Mouse (Mus musculus): Measurements from ENCODE around the gene Gucy2d. TPM values are rescaled to one million over a fixed set of nuclear protein-coding genes. Genes with fewer than 3 reads are reported as not detected.

The Gucy2d gene
- polyA plus RNA-seq (2012; rRNA removed): 0.04 TPM in 1 of 2 replicates, not detected in the other

DNA sequence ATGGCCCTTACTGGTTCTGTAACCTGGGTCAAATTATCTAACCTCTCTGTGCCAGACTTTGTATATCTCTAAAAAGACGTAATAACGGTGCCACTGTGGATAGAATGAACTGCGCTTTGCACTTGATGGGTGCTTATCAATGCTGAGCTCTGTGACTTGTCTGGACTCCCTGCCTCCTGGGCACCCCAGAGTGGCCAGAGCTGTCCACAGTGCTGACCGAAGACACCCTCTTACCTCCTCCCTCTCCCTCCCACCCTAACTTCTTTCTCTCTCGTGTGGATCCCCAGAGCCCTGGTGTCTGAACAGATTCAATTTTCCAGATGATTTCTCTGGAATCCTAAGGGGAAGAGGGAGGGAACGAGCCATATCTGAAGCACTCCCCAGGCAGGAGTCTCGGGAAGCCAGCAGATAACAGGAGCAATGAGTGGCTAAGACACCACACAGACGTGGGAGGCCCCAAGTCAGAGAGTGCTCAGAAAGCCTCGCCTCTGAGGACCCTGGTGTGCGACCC lies at the start of gene Gucy2d:
Gene Gucy2d (plus strand): TSS at position 461 of the 511 bp plus-strand sequence.
- DNase-seq (ENCODE audit: low read depth, low spot score): no peak
- WGBS: 44% methylated on average over 10 of the region's 10 CpGs

DNA sequence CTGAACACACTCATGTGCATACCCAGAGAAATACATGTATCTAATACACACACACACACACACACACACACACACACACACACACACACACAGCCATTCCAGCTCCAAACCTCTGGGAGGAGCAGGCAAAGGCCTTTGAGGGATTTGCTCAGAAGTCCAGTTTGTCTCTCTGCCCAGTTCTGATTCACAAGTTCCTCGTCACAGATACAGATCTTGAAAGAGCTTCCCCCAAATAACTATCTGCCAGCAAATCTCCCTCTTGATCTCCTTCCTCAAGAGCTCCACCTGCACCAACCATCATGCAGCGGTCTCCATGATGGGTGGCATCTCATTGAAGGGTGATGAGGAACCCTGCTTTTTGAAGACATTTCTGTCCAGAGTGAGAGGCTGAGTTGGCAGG lies 49.7 kb upstream of the Gucy2d start:
- WGBS: 70% methylated on average over 2 of the region's 2 CpGs
- DNase-seq (ENCODE audit: low read depth, low spot score): no peak

DNA sequence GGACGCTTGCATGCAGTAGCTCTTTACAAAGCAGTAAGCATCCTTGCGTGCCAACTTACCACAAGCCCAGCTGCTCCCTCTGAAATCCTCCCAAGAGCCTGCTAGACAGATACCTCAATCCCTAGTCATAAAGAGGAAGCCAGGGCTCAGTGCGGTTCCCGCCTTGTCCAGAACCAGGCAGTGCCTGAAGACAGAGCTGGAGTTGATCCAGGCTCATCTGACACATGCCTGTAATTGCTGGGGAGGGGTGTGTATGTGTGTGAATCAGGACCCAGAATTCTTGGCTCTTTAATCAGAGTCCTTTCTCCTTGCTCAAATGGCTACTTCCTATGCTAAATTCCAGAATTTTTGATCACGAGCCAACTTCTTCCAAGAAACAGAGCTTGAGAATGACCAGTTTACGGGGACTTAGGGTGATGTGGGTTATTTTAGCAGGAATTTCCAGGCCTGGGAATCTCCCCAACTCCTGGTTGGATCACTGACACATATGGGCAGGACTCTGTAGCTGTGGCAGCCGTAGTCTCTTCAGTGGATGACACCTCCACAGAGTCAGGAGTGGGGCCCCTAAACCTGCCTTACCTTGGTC lies 48.8 kb upstream of the Gucy2d start:
- 61% methylated on average over 7 of the region's 7 CpGs for WGBS
- DNase-seq (ENCODE audit: low read depth, low spot score): no peak

DNA sequence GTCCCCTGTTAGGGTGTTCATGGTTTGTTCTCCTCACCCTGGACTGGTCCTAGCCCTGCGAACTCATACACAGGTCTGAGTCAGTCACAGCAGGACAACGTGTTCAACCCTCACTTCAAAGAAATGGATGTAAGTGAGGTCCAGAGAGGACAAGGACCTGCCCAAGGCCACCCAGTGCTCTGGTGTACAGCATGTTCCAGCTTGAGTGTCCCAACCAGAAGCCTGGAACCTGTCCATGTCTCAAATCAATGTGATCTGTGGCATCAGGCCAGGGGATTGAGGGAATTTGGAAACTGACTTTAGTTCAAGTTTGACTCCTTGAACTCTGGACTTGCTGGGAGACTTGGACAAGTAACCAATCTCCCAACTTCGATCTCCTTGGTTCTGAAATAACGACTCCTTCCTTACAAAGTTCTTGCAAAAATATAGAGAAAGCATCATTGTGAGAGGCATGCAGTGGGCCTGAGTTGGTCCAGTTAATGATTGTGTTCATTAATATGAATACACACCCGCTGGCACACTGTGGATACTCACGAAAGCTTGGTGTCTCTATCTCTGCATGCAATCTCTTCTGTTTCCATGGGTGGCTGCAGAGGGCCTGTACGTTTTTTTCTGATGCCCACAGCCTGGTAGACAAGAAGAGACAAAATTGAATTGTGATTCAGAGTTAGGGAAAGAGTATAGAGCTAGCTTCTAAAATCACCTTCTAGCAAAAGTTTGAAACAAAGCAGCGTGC lies 47.6 kb upstream of the Gucy2d start:
- DNase-seq (ENCODE audit: low read depth, low spot score): no peak
- WGBS: 90% methylated on average over 8 of the region's 8 CpGs

DNA sequence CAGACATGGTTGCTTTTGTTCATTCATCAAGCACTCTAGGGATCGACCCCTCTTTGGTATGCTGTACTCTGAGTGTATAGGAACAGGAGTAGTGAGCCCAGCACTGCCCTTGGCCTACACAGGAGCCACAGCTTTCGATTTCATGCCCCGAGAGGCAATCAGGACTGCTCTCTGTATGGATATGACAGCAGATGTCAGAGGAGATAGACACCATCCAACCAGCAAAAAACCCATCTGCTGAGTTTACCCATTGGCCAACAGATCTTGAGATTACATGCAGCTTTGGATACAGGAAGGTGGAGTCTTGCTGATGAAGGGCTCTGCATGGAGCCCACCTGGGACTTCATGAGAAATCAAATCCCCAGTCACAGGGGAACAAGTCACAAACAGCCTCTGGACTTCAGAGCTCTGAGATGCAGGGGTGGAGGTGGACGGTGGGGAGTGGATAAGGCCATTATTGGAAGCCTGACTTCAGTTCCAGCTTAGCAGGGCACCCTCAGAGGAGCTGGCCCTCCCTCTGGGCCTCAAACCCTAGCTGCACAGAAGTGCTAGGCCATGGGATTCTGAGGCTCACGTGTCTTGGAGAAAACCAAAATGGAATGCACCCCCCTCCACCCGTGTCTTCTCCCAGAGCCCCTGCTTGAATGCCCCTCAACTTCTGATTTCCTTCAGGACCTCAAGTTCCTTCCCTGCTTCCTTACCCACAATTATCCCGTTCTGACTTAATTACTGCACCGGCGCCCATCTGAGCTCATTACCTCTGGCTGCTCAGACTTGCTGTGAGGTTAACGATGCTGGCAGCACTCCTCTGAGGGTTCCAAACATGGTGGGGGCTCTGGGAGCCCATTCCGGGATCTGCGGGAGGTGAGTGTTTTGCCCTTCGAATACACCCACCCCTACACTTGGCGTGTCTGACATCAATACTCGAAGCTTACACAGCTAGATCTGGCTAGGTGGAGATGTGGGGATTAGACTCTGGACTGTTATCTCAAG lies 37.3 kb upstream of the Gucy2d start:
- no peak for DNase-seq (ENCODE audit: low read depth, low spot score)
- WGBS: 80% methylated on average over 15 of the region's 15 CpGs

DNA sequence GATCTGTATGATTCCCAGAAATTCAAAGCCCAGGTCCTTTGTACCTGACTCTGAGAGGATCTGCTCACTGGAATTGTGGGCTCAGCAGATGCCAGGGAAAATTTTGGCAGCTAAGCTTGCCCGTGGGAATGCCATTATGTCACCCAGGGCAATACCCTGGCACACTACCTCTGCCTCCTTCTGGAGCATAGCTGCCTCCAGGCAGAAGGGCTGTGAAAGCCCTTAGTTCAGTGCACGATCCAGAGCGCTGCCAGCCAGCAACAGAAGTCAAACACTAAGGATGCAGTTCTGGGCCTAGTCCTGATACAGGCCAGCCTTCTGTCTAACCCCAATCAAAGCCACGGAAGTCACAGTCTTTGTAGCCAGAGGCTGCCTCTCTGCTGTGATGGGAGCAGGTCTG lies 36.2 kb upstream of the Gucy2d start:
- DNase-seq (ENCODE audit: low read depth, low spot score): no peak

DNA sequence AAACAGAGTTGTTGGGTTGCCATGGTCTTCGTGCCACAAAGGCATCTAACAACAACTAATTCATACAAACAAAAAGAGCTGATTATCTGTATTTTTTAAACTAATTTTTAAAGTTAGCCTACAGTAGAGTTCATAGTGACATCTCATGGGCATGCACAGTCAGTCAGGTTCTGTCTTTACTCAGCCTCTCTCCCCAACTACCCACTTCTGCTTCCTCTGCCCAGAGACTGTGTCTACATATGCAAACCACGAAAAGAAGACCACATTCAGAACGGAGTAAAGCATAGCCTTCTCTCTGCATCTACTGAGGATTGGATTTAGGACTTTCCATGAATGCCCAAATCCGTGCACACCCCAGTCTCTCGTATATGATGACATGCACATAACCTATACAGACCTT lies 32.6 kb upstream of the Gucy2d start:
- DNase-seq (ENCODE audit: low read depth, low spot score): no peak
- 84% methylated on average over 5 of the region's 5 CpGs for WGBS

More for the DNA sequence above, 36.2 kb upstream of the Gucy2d start:
- WGBS: 86% methylated on average over 4 of the region's 4 CpGs

DNA sequence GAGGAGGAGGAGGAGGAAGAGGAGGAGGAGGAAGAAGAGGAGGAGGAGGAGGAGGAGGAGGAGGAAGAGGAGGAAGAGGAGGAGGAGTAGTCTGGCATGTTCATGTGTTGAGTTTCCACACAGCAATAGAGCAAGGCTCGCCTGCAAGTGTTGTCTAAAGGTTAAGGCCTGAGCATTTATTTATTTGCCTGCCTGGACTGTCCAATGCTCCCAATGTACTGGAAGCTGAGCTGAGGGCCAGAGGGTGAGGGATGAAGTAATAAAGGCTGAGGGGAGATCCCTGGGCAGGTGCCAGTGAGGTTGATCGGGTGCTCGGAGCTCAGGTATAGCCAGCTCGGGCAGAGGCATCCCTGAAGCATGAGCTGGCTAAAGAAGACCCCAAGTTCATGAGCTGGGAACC lies 27.1 kb upstream of the Gucy2d start:
- WGBS: 91% methylated on average over 4 of the region's 4 CpGs
- DNase-seq (ENCODE audit: low read depth, low spot score): no peak

DNA sequence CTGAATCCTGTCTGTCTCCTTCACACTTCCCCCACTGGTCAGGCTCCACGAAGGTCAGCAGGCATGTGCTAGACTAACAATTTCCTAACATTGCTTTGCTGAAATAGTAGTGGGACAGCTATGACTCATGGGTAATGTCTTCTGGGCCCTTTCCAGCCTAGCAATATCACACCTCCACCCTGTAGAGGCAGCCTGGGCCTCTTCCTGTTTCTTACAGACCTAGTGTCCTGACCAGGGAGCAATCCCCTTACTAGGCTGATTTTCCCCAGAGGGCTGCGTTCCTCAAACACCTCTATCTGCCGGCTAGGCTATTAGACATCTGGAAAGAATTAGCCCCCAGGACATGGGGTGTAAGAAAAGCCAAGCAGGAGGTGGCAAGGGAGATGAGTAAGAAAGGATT lies 24.7 kb upstream of the Gucy2d start:
- WGBS: 51% methylated on average over 3 of the region's 3 CpGs
- no peak for DNase-seq (ENCODE audit: low read depth, low spot score)

DNA sequence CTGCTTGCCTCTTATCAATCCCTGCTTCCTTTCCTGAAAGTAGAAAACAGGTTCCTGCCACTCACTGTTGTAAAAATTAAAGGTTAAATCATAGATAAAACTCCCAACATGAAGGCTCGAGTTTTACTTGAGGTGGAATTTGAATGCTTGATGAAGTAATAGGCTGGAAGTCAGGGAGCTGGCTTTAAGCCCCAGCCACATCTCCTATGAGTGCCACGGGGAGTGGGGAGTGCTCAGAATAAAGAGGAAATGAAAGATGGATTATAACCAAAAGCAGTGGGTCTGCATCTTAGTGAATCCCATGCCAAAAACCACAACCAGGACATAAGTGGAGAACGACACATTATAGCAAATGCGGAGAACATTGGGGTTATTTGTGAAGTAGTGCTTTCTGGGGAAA lies 24.2 kb upstream of the Gucy2d start:
- WGBS: 62% methylated on average over 4 of the region's 4 CpGs
- no peak for DNase-seq (ENCODE audit: low read depth, low spot score)

DNA sequence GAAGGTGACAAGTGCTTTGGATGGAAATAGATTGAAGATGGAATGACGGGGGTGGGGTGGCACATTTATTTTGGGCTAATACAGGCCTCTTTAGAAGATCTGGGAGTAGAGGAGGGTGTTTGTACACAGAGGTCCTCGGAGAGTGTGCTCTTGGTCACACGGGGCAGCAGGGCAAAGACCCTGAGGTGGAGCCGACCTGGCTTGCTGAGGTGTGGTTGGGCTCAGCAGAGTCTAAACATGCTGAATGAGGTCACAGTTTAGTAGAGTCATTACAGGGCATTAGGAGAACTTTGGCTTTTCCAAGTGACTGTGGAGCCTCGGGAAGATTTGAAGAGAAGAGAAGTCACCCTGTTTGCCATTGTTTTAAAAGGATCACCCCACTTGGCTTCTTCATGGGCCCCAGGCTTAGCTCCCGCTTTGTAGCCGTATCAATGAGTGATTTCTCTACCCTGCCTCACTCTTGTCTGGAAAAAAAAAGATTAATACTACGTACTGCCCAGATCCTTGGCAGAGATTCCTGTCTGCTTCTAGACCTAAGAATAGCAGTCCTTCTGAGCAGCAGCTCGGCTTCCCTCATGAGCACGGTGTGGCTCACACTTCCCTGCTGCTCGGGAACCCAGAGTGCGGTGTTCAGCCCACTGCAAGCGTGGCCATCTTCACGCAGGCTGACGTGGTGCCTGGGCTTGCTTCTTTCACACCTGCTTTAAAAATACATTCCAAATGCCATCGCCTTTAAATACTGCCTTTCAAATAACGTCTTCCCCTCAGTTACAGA lies 22.0 kb upstream of the Gucy2d start:
- DNase-seq (ENCODE audit: low read depth, low spot score): no peak
- WGBS: 69% methylated on average over 17 of the region's 17 CpGs

DNA sequence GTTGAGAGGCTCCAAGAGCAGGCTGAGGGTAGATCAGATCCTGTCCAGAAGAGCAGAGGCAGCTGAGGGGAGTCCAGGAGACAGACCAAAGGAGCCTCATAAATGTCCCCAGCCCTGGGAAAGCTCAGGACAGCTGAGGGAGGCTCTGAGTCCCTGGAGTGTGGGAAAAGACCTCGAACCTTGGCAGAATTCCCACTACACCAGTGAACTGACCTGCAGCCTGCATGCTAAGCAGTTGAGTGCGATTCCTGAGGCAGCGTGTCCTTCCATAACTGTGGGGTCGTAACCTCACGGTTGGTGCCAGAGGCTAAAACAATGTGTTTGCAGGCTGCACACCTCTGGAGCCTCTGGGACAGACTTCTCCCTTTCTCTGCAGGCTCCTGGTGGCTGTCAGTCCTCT lies 20.9 kb upstream of the Gucy2d start:
- 59% methylated on average over 5 of the region's 5 CpGs for WGBS
- DNase-seq (ENCODE audit: low read depth, low spot score): no peak

DNA sequence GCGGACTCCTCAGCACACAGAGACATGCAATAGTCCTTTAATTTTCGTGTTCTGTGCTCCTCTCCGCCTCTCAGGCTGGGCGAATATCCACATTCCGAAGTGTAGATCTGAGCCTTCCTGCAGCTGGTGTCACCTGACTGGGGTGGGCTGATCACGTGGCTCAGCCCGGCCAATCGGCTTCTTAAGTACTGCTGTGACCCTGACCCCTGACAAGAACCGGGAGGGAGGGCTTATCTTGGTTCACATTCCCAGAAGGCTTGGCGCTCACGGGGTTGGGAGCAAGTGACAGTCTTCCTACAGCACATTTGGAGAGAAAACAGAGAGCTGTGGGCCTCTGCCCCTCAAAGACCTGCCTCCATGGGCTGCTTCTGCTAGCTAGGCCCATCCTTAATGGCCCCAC lies 16.7 kb upstream of the Gucy2d start:
- 91% methylated on average over 11 of the region's 11 CpGs for WGBS
- DNase-seq (ENCODE audit: low read depth, low spot score): no peak

DNA sequence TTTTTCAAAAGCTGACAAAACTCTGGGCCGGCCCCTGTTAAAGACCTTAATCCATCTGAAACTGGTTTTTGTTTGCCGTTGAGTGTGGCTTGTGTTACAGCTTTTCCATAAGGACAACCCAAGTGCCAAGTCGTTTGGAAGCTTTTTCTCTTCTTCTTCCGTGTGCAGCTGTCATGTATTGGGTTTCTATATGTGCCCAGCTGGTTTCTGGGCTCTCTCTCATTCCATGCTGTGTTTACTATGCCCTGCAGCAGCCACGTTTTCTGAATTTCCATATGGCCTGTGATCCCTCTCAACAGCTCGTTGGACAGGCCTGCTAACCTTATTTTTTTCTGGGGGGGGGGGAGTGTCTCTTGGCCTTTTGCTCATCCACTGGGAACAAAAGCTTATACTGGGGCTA lies 15.8 kb upstream of the Gucy2d start:
- no peak for DNase-seq (ENCODE audit: low read depth, low spot score)
- 71% methylated on average over 6 of the region's 6 CpGs for WGBS

DNA sequence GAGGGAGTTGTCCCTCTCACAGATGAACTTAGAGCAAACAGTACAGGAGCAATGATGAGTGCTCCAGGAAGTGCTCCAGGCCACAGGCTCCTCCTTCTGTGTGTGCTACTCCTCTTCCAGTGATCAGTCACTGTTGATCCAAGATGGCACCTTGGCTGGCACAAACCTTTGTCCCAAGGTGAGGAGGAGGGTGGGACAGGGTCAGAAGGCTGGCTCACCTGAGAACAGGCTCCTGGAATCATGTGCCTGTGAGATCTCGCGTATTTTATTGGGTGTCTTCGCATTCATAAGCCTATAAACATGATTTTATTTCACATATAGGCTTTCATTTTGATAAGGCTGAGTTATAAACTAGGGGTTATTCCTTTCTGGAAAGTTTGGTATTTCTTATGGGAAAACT lies 14.7 kb upstream of the Gucy2d start:
- DNase-seq (ENCODE audit: low read depth, low spot score): peak; percentile 74
- 45% methylated on average over 3 of the region's 3 CpGs for WGBS

DNA sequence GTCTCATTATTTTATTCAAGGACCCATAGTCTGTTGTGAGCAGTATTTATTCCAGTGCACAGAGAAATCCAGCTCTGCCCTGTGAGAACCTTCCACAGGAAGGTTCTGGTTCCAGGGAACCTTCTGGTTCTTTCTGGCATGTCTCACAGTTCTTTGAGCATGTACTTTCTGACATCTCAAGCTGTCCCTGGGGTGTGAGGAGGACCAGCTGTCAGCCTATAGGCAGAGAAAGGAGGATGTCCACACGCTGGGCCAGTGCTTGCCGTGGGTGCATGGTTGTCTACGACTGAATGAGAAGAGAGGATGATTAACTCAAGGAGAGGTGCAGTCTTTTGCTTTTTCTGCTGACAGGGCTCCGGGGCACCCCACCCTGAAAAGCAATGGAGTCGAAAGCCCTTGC lies 13.6 kb upstream of the Gucy2d start:
- 62% methylated on average over 5 of the region's 5 CpGs for WGBS
- DNase-seq (ENCODE audit: low read depth, low spot score): no peak

DNA sequence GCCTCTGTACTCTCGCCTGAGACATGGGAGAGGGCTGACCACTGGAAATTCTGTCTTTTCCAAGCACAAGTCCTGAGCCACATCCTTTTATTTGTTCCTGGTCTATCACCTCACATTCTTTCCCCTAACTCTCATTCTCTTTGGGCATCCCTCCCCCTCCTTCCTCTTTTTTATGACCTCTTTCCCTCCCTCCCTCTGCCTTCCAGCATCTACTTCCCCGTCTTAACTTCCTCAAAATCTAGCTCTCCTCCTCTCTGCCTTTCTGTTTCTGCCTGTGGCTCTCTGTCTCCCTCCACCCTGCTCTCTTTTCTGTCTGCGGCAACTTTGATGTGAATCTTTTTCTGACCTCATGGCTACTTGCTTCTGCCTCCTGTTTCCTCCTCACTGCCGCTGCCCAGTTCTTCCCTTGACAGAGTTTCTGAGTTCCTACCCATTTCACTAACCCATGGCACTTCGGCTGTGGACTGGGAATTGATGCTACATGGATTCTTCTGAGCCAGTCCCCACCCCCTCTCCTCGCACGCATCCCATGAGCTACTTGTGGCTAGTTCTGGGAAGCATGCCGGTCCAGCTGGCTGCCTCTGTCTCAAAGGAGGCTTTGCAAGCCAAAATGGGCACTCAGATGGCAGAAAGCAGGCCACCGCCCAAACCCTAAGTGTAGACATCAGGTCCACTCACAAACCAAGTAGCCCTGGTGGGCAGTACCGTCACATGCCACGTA lies 12.9 kb upstream of the Gucy2d start:
- no peak for DNase-seq (ENCODE audit: low read depth, low spot score)
- 75% methylated on average over 11 of the region's 11 CpGs for WGBS

DNA sequence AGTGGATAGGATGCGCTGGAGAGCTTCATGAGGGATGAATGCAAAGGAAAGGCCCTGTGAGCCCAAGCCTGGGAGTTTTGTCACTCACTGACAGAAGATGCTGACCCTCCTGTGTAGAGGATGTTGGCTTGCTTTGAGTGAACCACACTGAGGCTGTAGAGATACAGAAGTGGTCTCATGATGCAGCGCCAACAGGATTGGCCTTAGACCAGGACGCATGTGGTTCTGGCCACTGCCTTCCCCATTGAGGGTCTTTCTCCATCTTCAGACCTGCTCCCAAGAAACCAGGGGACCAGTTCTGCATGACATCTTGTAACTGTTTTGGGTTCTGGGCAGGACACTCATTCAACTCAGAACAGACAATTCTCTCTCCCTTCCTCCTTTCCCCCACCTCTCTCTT lies 10.6 kb upstream of the Gucy2d start:
- DNase-seq (ENCODE audit: low read depth, low spot score): no peak
- 94% methylated on average over 3 of the region's 3 CpGs for WGBS

DNA sequence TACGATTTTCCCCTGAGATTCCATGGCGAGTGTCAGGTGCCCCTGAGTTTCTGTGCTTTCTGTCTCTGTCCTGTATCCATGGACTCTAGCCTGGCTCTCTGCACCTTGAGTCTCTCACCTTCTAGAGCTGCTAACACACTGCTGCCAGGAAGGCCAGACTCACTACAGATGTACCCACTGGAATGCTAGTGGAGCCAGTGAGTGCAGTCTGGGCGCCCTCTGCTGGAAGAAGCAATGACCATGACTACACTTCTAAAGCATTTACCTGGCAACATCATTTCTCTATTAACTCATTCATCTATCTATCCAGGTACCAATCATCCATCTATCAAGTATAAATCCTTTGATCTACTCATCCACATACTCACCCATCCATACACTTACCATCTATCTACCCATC lies 9.4 kb upstream of the Gucy2d start:
- DNase-seq (ENCODE audit: low read depth, low spot score): peak; percentile 44
- 52% methylated on average over 3 of the region's 3 CpGs for WGBS
